Mouse (Mus musculus): ENCODE measurements around the gene Triobp.

Triobp gene

DNA sequence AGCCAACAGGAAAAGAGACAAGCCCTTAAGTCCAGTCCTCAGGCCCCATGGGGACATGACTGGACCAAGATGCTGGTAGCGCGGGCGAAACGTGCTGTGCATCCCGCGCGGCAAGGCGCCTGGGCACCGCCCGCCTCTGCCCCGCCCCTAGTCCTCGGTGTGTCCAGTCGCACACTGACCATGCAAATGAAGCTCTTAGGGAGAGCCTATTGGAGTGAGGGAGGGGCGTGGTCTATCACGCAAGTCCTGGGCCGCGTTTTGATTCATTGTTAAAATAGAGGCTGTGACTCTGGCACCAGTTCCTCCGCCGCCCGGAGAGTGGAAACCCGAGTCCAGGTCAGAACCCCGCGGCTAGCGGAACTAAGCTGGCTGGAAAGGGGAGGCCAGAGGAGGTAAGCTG is at the start of gene Triobp:
Triobp (plus strand) TSS at position 68 of the 400 bp plus-strand sequence.
- peak; percentile 83 for DNase-seq

DNA sequence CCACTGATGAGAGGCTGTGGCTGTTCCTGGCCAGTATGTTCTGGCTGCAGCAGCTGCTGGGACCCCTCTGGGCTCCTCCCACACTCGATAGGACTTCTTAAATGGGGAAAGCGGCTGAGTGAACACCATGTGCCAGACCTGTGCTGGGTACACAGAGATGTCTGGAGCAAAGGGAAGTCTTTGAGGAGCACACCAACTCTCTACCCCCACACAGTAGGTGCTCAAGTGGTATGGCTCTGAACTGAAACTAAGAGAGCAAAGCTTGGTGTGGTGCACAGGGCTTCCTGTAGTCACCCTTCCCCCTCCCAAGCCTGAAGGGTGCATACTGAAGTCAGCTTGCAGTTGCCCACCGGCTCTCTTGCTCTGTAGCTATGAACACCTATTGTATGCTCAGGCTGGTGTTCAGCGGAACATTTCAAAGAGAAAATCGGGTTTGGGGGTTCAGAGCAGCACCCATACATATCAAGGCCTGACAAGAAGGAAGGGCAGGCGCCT is 49.0 kb upstream of the Triobp start:
- no peak for DNase-seq

DNA sequence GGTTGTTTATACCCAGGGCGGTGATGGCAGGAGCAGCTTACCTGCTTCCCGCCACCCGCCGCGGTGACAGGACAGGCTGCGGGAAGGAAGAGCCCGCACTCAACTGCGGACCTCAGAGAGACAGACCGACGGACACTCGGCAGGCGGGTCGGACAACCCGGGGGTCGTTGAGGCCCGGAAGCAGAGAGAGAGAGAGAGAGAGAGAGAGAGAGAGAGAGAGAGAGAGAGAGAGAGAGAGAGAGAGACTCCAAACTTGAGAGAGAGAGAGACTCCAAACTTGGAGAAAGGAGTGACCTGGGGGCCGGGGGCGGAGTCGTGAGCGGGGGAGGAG is 48.1 kb upstream of the Triobp start, which contains the start of gene Gm49510:
Gm49510 (plus strand) TSS at position 259 of the 331 bp plus-strand sequence.
- DNase-seq = peak; percentile 47

DNA sequence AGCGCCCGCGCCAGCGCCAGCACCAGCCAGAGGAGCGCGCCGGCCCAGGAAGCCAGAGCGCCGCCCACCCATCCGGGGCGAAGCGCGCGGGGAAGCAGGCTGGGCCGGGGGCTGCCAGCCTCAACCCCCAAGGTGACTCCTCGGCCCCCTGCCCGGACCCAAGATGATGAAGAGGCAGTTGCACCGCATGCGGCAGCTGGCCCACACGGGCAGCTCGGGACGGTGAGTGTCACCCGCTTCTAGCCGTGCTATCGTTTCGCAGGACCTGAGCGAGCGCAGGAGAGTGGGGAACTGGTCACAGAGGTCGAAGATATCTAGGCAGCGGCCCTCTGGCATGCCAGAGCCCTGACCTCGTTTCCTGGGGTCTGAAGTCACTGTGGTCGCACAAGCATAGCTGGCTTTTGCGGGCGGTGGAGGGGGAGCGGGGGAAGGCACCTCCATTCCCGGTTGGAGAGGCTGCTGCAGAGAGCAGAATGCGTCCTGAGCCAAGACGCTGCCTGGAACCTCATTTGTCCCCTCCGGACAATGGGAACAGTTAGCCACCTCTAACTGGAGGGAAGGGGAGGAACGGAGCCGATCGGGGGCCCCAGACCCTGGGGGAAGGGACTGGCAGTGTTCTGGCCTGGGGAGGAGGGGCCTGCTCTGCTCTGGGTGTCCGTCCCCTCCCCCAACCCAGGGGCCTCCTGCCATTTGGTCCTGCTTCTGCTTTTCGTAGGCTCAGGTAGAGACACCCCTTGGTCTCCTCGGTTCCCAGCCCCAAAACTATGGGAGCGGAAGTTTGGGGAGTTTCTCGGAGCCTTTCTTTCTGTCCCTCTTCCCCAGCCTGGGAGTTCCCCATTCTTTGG is 47.6 kb upstream of the Triobp start, which contains the start of gene Sh3bp1:
Sh3bp1 (plus strand) TSS at position 29 of the 845 bp plus-strand sequence.
- peak; percentile 68 for DNase-seq

GRCm38 (mm10) chr15:78900585-78901421 is 46.7 kb upstream of the Triobp start:
- DNase-seq = no peak

GRCm38 (mm10) chr15:78901422-78901789 is 46.1 kb upstream of the Triobp start:
- no peak for DNase-seq

GRCm38 (mm10) chr15:78903243-78903642 is 44.3 kb upstream of the Triobp start:
- peak; percentile 82 for DNase-seq

DNA sequence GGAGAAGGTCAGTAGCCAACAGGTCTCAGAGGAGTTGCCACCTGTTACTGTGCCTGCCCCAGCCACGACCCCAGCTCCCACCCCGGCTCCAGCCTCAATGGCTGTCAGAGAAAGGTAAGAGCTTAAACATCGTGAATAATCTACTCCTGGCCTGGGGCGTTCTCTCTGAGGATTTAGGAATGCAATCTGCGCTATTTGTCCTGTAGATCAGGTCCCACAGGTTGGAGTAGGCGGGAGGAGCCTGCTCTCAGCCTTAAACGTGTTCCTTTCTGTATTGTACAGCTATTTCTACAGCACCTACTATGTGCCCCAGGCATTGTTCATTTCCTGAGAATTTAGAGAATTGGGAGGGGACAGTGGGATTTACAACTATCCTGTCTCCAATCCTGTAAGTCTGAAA is 39.1 kb upstream of the Triobp start:
- DNase-seq = no peak

GRCm38 (mm10) chr15:78908982-78909381 is 38.5 kb upstream of the Triobp start:
- DNase-seq = no peak

- DNase-seq = peak; percentile 53
These were observed 35.5 kb upstream of the Triobp start for GRCm38 (mm10) chr15:78912040-78912439.

DNA sequence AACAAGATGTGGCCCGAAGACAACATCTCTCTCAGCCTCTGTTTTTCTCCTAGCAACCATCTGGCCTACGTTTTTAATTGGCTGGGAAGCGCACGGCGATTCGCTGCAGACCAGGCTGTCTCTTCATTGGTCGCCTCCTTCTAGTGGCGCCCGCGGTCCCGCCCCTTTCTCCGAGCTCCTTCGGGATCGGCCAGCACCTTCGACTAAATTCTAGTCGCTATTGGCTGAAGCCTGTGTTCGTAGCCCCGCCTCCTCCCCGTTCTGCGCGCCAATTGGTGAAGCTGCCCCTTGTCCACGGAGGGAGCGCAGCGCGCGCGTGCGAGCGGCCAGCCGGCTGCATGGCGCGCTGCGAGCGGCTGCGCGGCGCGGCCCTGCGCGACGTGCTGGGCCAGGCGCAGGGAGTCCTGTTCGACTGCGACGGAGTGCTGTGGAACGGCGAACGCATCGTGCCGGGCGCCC is 33.9 kb upstream of the Triobp start, which contains the start of gene Pdxp:
Pdxp (plus strand) TSS at position 288 of the 459 bp plus-strand sequence.
- peak; percentile 88 for DNase-seq

GRCm38 (mm10) chr15:78914091-78914822 is 33.3 kb upstream of the Triobp start:
- no peak for DNase-seq

GRCm38 (mm10) chr15:78914823-78915659 is 32.5 kb upstream of the Triobp start:
- no peak for DNase-seq

DNA sequence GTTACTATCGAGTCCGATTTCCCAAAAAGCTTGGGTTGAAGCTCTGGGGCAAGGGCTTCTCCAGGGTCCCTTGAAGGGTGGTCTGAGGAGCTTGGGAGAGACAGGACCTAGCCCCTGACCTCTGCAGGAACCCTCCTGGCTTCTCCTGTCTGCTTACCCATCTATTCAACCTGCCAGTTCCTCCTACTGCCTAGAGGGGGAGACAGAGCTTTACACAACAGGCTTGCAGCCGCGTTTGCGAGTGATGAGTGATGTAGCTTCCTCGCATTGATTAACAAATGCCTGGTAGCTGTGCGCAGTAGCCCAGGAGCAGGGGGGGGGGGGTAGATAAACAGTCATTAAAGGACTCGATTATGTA is 31.9 kb upstream of the Triobp start:
- DNase-seq = peak; percentile 71

GRCm38 (mm10) chr15:78916052-78916826 is 31.3 kb upstream of the Triobp start:
- no peak for DNase-seq

GRCm38 (mm10) chr15:78918126-78918525 is 29.4 kb upstream of the Triobp start:
- no peak for DNase-seq

DNA sequence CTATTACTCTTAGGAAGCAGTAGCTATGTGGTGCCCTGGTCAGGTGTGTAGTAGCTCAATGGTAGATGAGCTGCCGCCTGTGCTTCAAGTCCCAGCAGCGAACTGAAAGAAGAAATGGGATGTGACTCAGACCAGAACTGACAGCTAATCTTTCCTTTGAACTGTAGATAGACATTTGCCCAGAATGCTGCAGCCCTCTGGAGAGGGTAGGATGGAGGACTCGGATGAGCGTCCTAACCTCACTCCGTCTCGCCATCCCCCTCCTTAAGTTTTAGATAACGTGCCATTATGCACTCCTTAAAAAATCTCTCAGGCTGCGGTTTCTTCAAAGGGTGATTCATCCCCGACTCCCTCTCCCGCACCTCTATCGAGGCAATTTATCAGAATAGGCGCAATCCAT is 27.6 kb upstream of the Triobp start:
- DNase-seq = no peak

- no peak for DNase-seq
These were observed 24.8 kb upstream of the Triobp start for GRCm38 (mm10) chr15:78922700-78923099.

- no peak for DNase-seq
These were observed 23.9 kb upstream of the Triobp start for GRCm38 (mm10) chr15:78923585-78923984.

DNA sequence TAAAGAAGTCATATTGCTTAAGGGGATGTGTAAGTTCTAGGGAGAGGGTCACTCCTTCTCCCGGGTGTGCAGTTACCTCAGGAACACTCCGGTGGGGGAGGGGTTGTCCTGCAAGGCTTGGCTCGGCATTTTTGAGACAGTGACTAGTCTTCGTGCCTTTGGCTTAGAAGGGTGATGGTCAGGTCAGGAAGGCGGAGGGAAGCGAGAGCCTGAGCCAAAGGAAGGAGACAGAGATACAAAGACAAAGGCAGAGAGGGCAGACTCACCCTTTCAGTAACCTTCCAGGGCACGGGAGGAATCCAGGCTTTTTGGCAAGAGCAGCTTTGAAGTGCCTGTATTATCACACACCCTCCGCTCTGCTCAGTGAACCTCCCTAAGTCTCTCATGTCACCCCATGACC is 22.4 kb upstream of the Triobp start:
- peak; percentile 39 for DNase-seq
